Comparison of ENCODE assay signal across 12 mouse cellular contexts in genomic region chr6:145387378-145387777, GRCm38 (mm10).
DNase-seq lines count a peak whose midpoint lies in the region; ATAC-seq and TF ChIP-seq lines count a peak whose summit lies in the region.
"Had no signal": no experiment of that assay in that cellular context is flagged by ENCODE, and none has a peak within 500 bp of the region (broad histone marks: within the 10 kb centered on the region; RNA-seq: fewer than 3 reads in every experiment).

No protein-coding gene starts in this region.

- H3K36me3 ChIP-seq in forebrain, embryonic 13.5 days (ENCODE audit: poor library complexity, severe bottlenecking), result no peaks in the 10 kb centered on the region
- no peaks in the 10 kb centered on the region for H3K36me3 ChIP-seq in forebrain, embryonic 10.5 days (replicated peaks)
- H3K36me3 ChIP-seq in limb, embryonic 13.5 days, result no peaks in the 10 kb centered on the region
- H3K36me3 ChIP-seq in limb, embryonic 10.5 days, result no peaks in the 10 kb centered on the region
- no peaks in the 10 kb centered on the region for H3K36me3 ChIP-seq in midbrain, postnatal 0 days (ENCODE audit: insufficient read depth, low read length)
- H3K36me3 ChIP-seq in intestine, postnatal 0 days (ENCODE audit: control insufficient read depth, insufficient read depth), result no peaks in the 10 kb centered on the region
- H3K36me3 ChIP-seq: embryonic facial prominence, embryonic 10.5 days; neural tube, embryonic 12.5 days had no signal

- no peak for DNase-seq in forebrain, embryonic 10.5 days (ENCODE audit: extremely low spot score, low spot score)
- DNase-seq in limb, embryonic 10.5 days (ENCODE audit: low spot score), result no peak
- DNase-seq in layer of hippocampus, adult 2 months (ENCODE audit: low spot score in 2 of 2), result peak; percentile 49 to 82
- DNase-seq in midbrain, postnatal 0 days (ENCODE audit: low spot score), result peak; percentile 65
- no peak for DNase-seq in urinary bladder, postnatal 25 days (ENCODE audit: low spot score)
- DNase-seq: gastrocnemius, postnatal 14 days had no signal

- TF ChIP-seq CTCF in layer of hippocampus, adult 2 months (conservative IDR thresholded peaks at IDR 0.05), result no peak
- no peak for TF ChIP-seq CTCF in midbrain, postnatal 0 days (IDR thresholded peaks at IDR 0.05)
- no peak for TF ChIP-seq CTCF in intestine, postnatal 0 days (IDR thresholded peaks at IDR 0.05; ENCODE audit: low read depth)

- peak; percentile 66; the same call in 1 of the 2 replicates for ATAC-seq in forebrain, embryonic 13.5 days
- ATAC-seq in limb, embryonic 13.5 days (ENCODE audit: low FRiP score, low read depth), result 0 out of 2 replicates have a peak, but pooled peaks have one; percentile 21
- ATAC-seq in midbrain, postnatal 0 days (ENCODE audit: low FRiP score), result no peak
- ATAC-seq in intestine, postnatal 0 days, result no peak
- ATAC-seq: Patski had no signal

- no peak overlapping the region for H3K9ac ChIP-seq in forebrain, embryonic 13.5 days
- no peak overlapping the region for H3K9ac ChIP-seq in limb, embryonic 13.5 days
- no peak overlapping the region for H3K9ac ChIP-seq in midbrain, postnatal 0 days (replicated peaks; ENCODE audit: low read length, poor library complexity, severe bottlenecking)
- H3K9ac ChIP-seq in intestine, postnatal 0 days (ENCODE audit: low read depth, low read length), result no peak overlapping the region
- H3K9ac ChIP-seq: neural tube, embryonic 12.5 days had no signal

- no peak overlapping the region for H3K4me2 ChIP-seq in forebrain, embryonic 13.5 days
- no peak overlapping the region for H3K4me2 ChIP-seq in limb, embryonic 13.5 days (replicated peaks)
- no peak overlapping the region for H3K4me2 ChIP-seq in midbrain, postnatal 0 days (ENCODE audit: low read depth, low read length, poor library complexity, severe bottlenecking)
- H3K4me2 ChIP-seq in intestine, postnatal 0 days (replicated peaks; ENCODE audit: low read depth), result no peak overlapping the region
- H3K4me2 ChIP-seq: neural tube, embryonic 12.5 days had no signal

- no peaks in the 10 kb centered on the region for H3K9me3 ChIP-seq in forebrain, embryonic 13.5 days (replicated peaks)
- no peaks in the 10 kb centered on the region for H3K9me3 ChIP-seq in forebrain, embryonic 10.5 days
- no peaks in the 10 kb centered on the region for H3K9me3 ChIP-seq in limb, embryonic 13.5 days
- no peaks in the 10 kb centered on the region for H3K9me3 ChIP-seq in limb, embryonic 10.5 days (replicated peaks)
- no peaks in the 10 kb centered on the region for H3K9me3 ChIP-seq in midbrain, postnatal 0 days (ENCODE audit: low read length)
- H3K9me3 ChIP-seq in intestine, postnatal 0 days (ENCODE audit: control insufficient read depth), result no peaks in the 10 kb centered on the region
- H3K9me3 ChIP-seq: embryonic facial prominence, embryonic 10.5 days; neural tube, embryonic 12.5 days had no signal

- peaks cover 16% of the 10 kb centered on the region for H3K4me1 ChIP-seq in forebrain, embryonic 13.5 days
- H3K4me1 ChIP-seq in forebrain, embryonic 10.5 days, result peaks cover 27% of the 10 kb centered on the region
- peaks cover 20% of the 10 kb centered on the region for H3K4me1 ChIP-seq in limb, embryonic 13.5 days
- H3K4me1 ChIP-seq in limb, embryonic 10.5 days, result peaks cover 5% of the 10 kb centered on the region; the same call in 1 of the 2 replicates
- H3K4me1 ChIP-seq in midbrain, postnatal 0 days (ENCODE audit: insufficient read depth, low read length), result no peaks in the 10 kb centered on the region; the same call in 1 of the 2 replicates
- H3K4me1 ChIP-seq in intestine, postnatal 0 days (replicated peaks; ENCODE audit: control insufficient read depth, insufficient read depth, low read length), result no peaks in the 10 kb centered on the region

- WGBS in forebrain, embryonic 13.5 days, result 70% methylated on average over 6 of the region's 6 CpGs
- 83% methylated on average over 6 of the region's 6 CpGs for WGBS in forebrain, embryonic 10.5 days
- 72% methylated on average over 6 of the region's 6 CpGs for WGBS in limb, embryonic 13.5 days
- 87% methylated on average over 6 of the region's 6 CpGs for WGBS in limb, embryonic 10.5 days
- WGBS in midbrain, postnatal 0 days, result 49% methylated on average over 6 of the region's 6 CpGs
- 78% methylated on average over 6 of the region's 6 CpGs for WGBS in intestine, postnatal 0 days

- no peak overlapping the region for H3K27ac ChIP-seq in forebrain, embryonic 13.5 days
- H3K27ac ChIP-seq in forebrain, embryonic 10.5 days, result no peak overlapping the region
- H3K27ac ChIP-seq in limb, embryonic 13.5 days, result no peak overlapping the region
- no peak overlapping the region for H3K27ac ChIP-seq in limb, embryonic 10.5 days
- H3K27ac ChIP-seq in layer of hippocampus, adult 2 months, result peak overlapping the region; percentile 96
- no peak overlapping the region for H3K27ac ChIP-seq in midbrain, postnatal 0 days (ENCODE audit: low read depth, low read length)
- no peak overlapping the region for H3K27ac ChIP-seq in intestine, postnatal 0 days (ENCODE audit: low read depth, low read length)
- H3K27ac ChIP-seq: embryonic facial prominence, embryonic 10.5 days; neural tube, embryonic 12.5 days had no signal

- no peak overlapping the region for H3K4me3 ChIP-seq in forebrain, embryonic 13.5 days
- no peak overlapping the region for H3K4me3 ChIP-seq in forebrain, embryonic 10.5 days
- no peak overlapping the region for H3K4me3 ChIP-seq in limb, embryonic 13.5 days
- no peak overlapping the region for H3K4me3 ChIP-seq in limb, embryonic 10.5 days
- peak overlapping the region; percentile 12; the same call in 1 of the 2 replicates for H3K4me3 ChIP-seq in layer of hippocampus, adult 2 months
- no peak overlapping the region for H3K4me3 ChIP-seq in midbrain, postnatal 0 days (ENCODE audit: low read depth, low read length)
- H3K4me3 ChIP-seq in intestine, postnatal 0 days (ENCODE audit: low read depth, low read length), result no peak overlapping the region
- H3K4me3 ChIP-seq: embryonic facial prominence, embryonic 10.5 days; neural tube, embryonic 12.5 days had no signal

- H3K27me3 ChIP-seq in forebrain, embryonic 13.5 days, result no peaks in the 10 kb centered on the region
- H3K27me3 ChIP-seq in forebrain, embryonic 10.5 days (ENCODE audit: poor library complexity, severe bottlenecking), result no peaks in the 10 kb centered on the region
- H3K27me3 ChIP-seq in limb, embryonic 13.5 days, result no peaks in the 10 kb centered on the region
- H3K27me3 ChIP-seq in limb, embryonic 10.5 days (ENCODE audit: low read depth, poor library complexity, severe bottlenecking), result no peaks in the 10 kb centered on the region
- H3K27me3 ChIP-seq in midbrain, postnatal 0 days (ENCODE audit: insufficient read depth, low read length), result no peaks in the 10 kb centered on the region
- H3K27me3 ChIP-seq in intestine, postnatal 0 days (replicated peaks; ENCODE audit: control insufficient read depth, insufficient read depth, low read length), result no peaks in the 10 kb centered on the region
- H3K27me3 ChIP-seq: neural tube, embryonic 12.5 days had no signal

Comparison
In these comparisons a context has a peak if more than half of its experiments do, and no peak if none do; other contexts are left out.
1. ATAC-seq: peak in forebrain, embryonic 13.5 days (single experiment) and limb, embryonic 13.5 days (single experiment); none in midbrain, postnatal 0 days (single experiment) and intestine, postnatal 0 days (single experiment).
2. DNase-seq: peak in layer of hippocampus, adult 2 months (2 of 2) and midbrain, postnatal 0 days (single experiment); none in forebrain, embryonic 10.5 days (single experiment), limb, embryonic 10.5 days (single experiment) and urinary bladder, postnatal 25 days (single experiment).